Comparison of ENCODE assay signal across 13 mouse cellular contexts in genomic region chr16:78313135-78313887, GRCm38 (mm10). TPM values are rescaled to one million over a fixed set of nuclear protein-coding genes. Genes with fewer than 3 reads are reported as not detected.
DNase-seq lines count a peak whose midpoint lies in the region; ATAC-seq and TF ChIP-seq lines count a peak whose summit lies in the region.
"Had no signal": no experiment of that assay in that cellular context is flagged by ENCODE, and none has a peak within 500 bp of the region (broad histone marks: within the 10 kb centered on the region; RNA-seq: fewer than 3 reads in every experiment).

No protein-coding gene starts in this region.

- peak; percentile 12 for DNase-seq in embryo, embryonic 11 days
- DNase-seq in embryo, embryonic 9.5 days (ENCODE audit: extremely low spot score) = no peak
- DNase-seq in liver, adult 2 months (ENCODE audit: extremely low read depth, low read depth, low spot score) = peak; percentile 62
- no peak for DNase-seq in liver, embryonic 11.5 days (ENCODE audit: low spot score)
- no peak for DNase-seq in hindbrain, embryonic 11.5 days (ENCODE audit: low spot score)
- no peak for DNase-seq in kidney, adult 9 months
- no peak for DNase-seq in cerebellum, postnatal 4 days (ENCODE audit: low spot score in 2 of 2)
- DNase-seq: cerebellum, adult 11-12 months; gastrocnemius, postnatal 14 days; liver; right cerebral cortex, adult 18-20 months had no signal

- H3K4me2 ChIP-seq in liver, embryonic 11.5 days = no peak overlapping the region
- no peak overlapping the region for H3K4me2 ChIP-seq in hindbrain, embryonic 11.5 days (replicated peaks; ENCODE audit: low read depth, low read length)
- H3K4me2 ChIP-seq in neural tube, embryonic 14.5 days (ENCODE audit: low read depth, low read length) = peak overlapping the region; percentile 34

- H3K9ac ChIP-seq in liver, adult 2 months (ENCODE audit: low read depth, low read length) = no peak overlapping the region
- H3K9ac ChIP-seq in liver, embryonic 11.5 days (ENCODE audit: low read depth, low read length) = no peak overlapping the region
- H3K9ac ChIP-seq in hindbrain, embryonic 11.5 days (ENCODE audit: low read depth, low read length) = no peak overlapping the region
- H3K9ac ChIP-seq in neural tube, embryonic 14.5 days (replicated peaks; ENCODE audit: low read depth, low read length) = no peak overlapping the region

- H3K79me2 ChIP-seq in liver, adult 2 months (ENCODE audit: control insufficient read depth, insufficient read depth, low read length) = peaks cover 36% of the 10 kb centered on the region; the same call in 1 of the 2 replicates

- ATAC-seq in liver, embryonic 11.5 days (replicated peaks; ENCODE audit: low FRiP score) = no peak
- ATAC-seq in hindbrain, embryonic 11.5 days (ENCODE audit: low FRiP score) = 0 out of 2 replicates have a peak, but pooled peaks have one; percentile 28
- peak; percentile 65 for ATAC-seq in neural tube, embryonic 14.5 days (ENCODE audit: low read depth)

- no peak for TF ChIP-seq CTCF in liver, adult 2 months (IDR thresholded peaks at IDR 0.05; ENCODE audit: low read depth, low read length)

- no peaks in the 10 kb centered on the region for H3K9me3 ChIP-seq in liver, embryonic 11.5 days (ENCODE audit: control insufficient read depth, low read length)
- no peaks in the 10 kb centered on the region for H3K9me3 ChIP-seq in hindbrain, embryonic 11.5 days (ENCODE audit: control insufficient read depth, low read length)
- H3K9me3 ChIP-seq in neural tube, embryonic 14.5 days (ENCODE audit: control insufficient read depth, low read length) = no peaks in the 10 kb centered on the region

- no peak overlapping the region for H3K27ac ChIP-seq in liver, adult 2 months (replicated peaks; ENCODE audit: insufficient read depth, low read depth, low read length)
- H3K27ac ChIP-seq in liver, embryonic 11.5 days (ENCODE audit: low read depth, low read length) = no peak overlapping the region
- no peak overlapping the region for H3K27ac ChIP-seq in hindbrain, embryonic 11.5 days (ENCODE audit: low read depth, low read length)
- peak overlapping the region; percentile 8; the same call in 1 of the 2 replicates for H3K27ac ChIP-seq in neural tube, embryonic 14.5 days (ENCODE audit: low read depth, low read length)

- no peak for TF ChIP-seq POLR2A in liver, adult 2 months (IDR thresholded peaks at IDR 0.05; ENCODE audit: extremely low read depth, insufficient read depth, low read length)

- no peaks in the 10 kb centered on the region for H3K27me3 ChIP-seq in liver, adult 2 months (ENCODE audit: control insufficient read depth, insufficient read depth, low read length)
- no peaks in the 10 kb centered on the region for H3K27me3 ChIP-seq in liver, embryonic 11.5 days (replicated peaks; ENCODE audit: control insufficient read depth, insufficient read depth, low read length)
- no peaks in the 10 kb centered on the region for H3K27me3 ChIP-seq in hindbrain, embryonic 11.5 days (ENCODE audit: control insufficient read depth, insufficient read depth, low read length)
- H3K27me3 ChIP-seq in neural tube, embryonic 14.5 days (ENCODE audit: control insufficient read depth, insufficient read depth, low read length) = no peaks in the 10 kb centered on the region

- no peaks in the 10 kb centered on the region for H3K36me3 ChIP-seq in liver, adult 2 months (ENCODE audit: control insufficient read depth, insufficient read depth, low read length)
- H3K36me3 ChIP-seq in liver, embryonic 11.5 days (ENCODE audit: control insufficient read depth, insufficient read depth, low read length) = no peaks in the 10 kb centered on the region
- no peaks in the 10 kb centered on the region for H3K36me3 ChIP-seq in hindbrain, embryonic 11.5 days (ENCODE audit: control insufficient read depth, insufficient read depth, low read length)
- H3K36me3 ChIP-seq in neural tube, embryonic 14.5 days (ENCODE audit: control insufficient read depth, insufficient read depth, low read length) = no peaks in the 10 kb centered on the region
- H3K36me3 ChIP-seq: G1E had no signal

- H3K4me3 ChIP-seq in liver, adult 2 months (ENCODE audit: insufficient read depth, low read depth, low read length) = no peak overlapping the region
- H3K4me3 ChIP-seq in liver, embryonic 11.5 days (ENCODE audit: low read depth, low read length) = no peak overlapping the region
- H3K4me3 ChIP-seq in hindbrain, embryonic 11.5 days (ENCODE audit: low read depth, low read length) = no peak overlapping the region
- H3K4me3 ChIP-seq in neural tube, embryonic 14.5 days (ENCODE audit: low read depth, low read length) = no peak overlapping the region

- H3K4me1 ChIP-seq in liver, adult 2 months (ENCODE audit: control insufficient read depth, insufficient read depth, low read length) = peaks cover 38% of the 10 kb centered on the region
- no peaks in the 10 kb centered on the region for H3K4me1 ChIP-seq in liver, embryonic 11.5 days (replicated peaks; ENCODE audit: control insufficient read depth, insufficient read depth, low read length)
- H3K4me1 ChIP-seq in hindbrain, embryonic 11.5 days (replicated peaks; ENCODE audit: control insufficient read depth, insufficient read depth, low read length) = no peaks in the 10 kb centered on the region
- H3K4me1 ChIP-seq in neural tube, embryonic 14.5 days (ENCODE audit: control insufficient read depth, insufficient read depth, low read length) = peaks cover 19% of the 10 kb centered on the region

- 49% methylated on average over 16 of the region's 16 CpGs for WGBS in liver, adult 2 months
- 80% methylated on average over 16 of the region's 16 CpGs for WGBS in liver, embryonic 11.5 days
- WGBS in hindbrain, embryonic 11.5 days = 68% methylated on average over 16 of the region's 16 CpGs
- WGBS in neural tube, embryonic 14.5 days = 20% methylated on average over 16 of the region's 16 CpGs

RNA-seq across cellular contexts. Expression of gene Cxadr, which starts 12.0 kb away (rescaled TPM):
- total RNA-seq in liver, adult 2 months (2014; rRNA removed) = 50.9 and 64.9 TPM in 2 replicates
- polyA plus RNA-seq in liver, adult 2 months (2012; rRNA removed) = 23.6 and 26.4 TPM in 2 replicates
- polyA plus RNA-seq in liver, embryonic 11.5 days (2014; fragmentation: Nextera tagmentation; extraction: Ambion mirVana) = 13.2 and 14.7 TPM in 2 replicates
- polyA plus RNA-seq in hindbrain, embryonic 11.5 days (2014; fragmentation: Nextera tagmentation; extraction: Ambion mirVana) = 64.7 and 70.1 TPM in 2 replicates
- polyA plus RNA-seq in neural tube, embryonic 14.5 days (2014; fragmentation: Nextera tagmentation; extraction: Ambion mirVana) = 99.4 and 115 TPM in 2 replicates
- polyA plus RNA-seq: G1E had no signal

Comparison
In these comparisons a context has a peak if more than half of its experiments do, and no peak if none do; other contexts are left out.
1. DNase-seq: peak in embryo, embryonic 11 days (single experiment) and liver, adult 2 months (single experiment); none in embryo, embryonic 9.5 days (single experiment), liver, embryonic 11.5 days (single experiment), hindbrain, embryonic 11.5 days (single experiment), kidney, adult 9 months (single experiment) and cerebellum, postnatal 4 days (0 of 2).